Mouse (Mus musculus): ENCODE data around the gene Ccdc88c.
"Not testable (repeated sequence)": the region's sequence is repeated elsewhere in the genome, so short reads cannot be mapped to it uniquely, and the experiment has no call there.

Gene Ccdc88c

GRCm38 (mm10) chr12:101016412-101016928 lies 12.4 kb downstream of the Ccdc88c start:
- DNase-seq: no peak

- no peak for DNase-seq
Measured at GRCm38 (mm10) chr12:101015926-101016325, 12.9 kb downstream of the Ccdc88c start.

DNA sequence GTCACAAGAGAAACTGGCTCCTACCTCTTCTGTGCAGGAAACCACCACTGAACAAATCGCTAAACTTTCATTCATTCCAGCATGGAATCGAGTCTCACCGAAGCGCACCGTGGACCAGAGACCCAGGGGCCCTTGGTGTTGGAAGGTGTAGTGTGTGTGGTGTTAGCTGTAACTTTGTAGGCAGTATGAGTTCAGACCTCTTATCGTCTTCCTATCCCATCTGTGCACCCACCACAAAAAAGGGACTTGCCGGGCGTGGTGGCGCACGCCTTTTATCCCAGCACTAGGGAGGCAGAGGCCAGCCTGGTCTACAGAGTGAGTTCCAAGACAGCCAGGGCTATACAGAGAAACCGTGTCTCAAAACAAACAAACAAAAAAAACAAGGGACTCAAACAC lies 13.7 kb downstream of the Ccdc88c start:
- no peak for DNase-seq

DNA sequence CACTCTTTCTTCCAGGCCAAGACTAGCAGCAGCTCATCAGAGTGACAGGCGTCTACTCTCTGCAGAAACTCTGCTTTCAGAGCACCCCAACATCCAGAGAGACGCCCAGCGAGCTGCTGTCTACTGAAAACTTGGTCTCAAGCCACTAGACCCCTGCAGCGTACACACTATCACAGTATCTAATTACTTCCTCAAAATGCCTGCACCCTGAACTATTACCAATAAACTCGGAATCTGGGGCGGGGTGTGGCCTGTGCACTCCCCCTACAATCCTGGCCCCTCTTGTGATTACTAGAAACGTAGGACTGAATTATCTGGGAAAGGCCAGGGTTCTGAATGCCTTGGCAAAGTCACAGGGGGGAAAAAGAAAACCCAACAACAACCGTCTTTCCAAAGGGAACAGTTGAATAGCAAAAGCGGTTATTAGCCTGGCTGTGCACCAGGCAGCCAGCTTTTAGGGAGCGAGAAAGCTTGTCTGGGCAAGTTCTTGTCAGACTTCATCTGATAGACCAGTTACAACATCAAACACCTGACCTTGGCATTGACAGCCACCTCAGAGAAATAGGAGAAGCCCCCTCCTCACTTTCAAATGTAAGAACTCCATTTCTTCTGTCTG lies 14.2 kb downstream of the Ccdc88c start:
- no peak for DNase-seq

DNA sequence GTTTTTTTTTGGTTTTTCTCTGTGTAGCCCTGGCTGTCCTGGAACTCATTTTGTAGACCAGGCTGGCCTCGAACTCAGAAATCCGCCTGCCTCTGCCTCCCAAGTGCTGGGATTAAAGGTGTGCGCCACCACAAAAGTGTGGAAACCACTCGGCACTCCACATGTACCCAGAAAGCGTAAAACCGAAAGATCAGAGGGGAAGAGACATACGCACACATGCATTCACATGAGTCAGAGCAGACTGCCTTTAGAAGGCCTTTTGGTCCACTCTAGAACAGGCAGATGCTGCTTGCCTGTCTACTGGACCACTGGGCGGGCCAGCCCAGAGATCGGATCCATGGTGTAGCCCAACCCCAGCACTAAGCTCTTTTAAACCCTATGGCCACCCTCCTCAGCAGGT lies 15.2 kb downstream of the Ccdc88c start:
- DNase-seq: not testable (repeated sequence)

- DNase-seq: no peak
Measured at GRCm38 (mm10) chr12:101013078-101013665, 15.7 kb downstream of the Ccdc88c start.

DNA sequence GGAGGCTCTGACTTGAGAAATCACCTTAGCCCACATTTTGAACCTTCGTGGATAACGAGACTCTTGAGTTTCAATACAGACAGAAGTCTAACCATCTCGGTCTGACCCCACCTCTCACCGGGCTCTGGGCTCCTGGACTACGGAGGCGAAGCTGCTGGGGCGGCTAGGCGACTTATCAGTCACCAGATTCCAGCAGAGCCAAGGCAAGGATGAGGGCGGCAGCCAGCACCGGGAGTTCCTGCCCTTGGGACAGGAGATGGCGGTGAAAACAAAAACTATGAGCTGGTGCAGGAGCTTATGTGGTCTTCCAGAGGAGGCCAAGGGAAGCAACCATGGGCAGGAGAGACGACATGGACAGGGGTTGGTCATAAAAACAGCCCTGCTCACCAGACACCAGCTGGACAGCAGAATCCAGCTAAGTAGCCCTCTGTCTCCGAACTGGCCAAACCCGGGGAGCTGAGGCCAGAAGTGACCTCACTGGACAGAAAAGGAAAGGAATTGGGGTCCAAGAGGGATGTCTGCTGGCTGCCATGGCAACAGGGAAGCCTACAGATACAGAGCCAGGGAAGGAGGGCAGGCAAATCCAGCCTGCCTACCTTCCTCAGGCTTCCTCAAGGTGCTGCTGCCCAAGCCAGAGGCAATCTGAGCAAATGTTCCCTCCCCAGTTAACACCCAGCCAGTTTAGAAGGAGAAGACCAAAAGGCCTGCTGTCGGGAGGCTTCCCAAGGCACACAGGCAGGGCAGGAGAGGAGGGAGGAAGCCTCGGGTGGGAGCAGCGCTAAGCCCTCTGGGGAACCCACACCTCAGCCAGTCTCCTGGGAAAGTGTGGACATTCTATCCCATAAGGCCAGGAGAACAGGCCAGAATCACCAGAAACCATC lies 16.4 kb downstream of the Ccdc88c start:
- no peak for DNase-seq

DNA sequence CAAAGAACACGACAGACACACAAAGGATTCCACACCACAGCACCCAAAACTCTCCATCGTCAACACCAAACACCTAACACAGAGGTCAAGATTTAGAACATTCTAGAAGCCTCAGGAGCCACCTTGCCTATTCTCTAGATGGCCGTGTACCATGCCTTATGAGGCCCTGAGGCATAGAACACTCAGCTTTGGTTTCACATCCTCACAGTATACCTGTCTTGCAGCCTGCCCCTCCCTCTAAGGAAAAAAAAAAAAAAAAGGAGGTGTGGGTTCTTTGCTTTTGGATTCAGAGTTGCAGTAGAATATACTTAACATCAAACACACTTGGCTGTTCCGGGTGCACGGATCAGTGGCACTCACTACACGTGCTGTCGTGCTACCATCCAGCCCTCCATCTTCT lies 17.8 kb downstream of the Ccdc88c start:
- no peak for DNase-seq

DNA sequence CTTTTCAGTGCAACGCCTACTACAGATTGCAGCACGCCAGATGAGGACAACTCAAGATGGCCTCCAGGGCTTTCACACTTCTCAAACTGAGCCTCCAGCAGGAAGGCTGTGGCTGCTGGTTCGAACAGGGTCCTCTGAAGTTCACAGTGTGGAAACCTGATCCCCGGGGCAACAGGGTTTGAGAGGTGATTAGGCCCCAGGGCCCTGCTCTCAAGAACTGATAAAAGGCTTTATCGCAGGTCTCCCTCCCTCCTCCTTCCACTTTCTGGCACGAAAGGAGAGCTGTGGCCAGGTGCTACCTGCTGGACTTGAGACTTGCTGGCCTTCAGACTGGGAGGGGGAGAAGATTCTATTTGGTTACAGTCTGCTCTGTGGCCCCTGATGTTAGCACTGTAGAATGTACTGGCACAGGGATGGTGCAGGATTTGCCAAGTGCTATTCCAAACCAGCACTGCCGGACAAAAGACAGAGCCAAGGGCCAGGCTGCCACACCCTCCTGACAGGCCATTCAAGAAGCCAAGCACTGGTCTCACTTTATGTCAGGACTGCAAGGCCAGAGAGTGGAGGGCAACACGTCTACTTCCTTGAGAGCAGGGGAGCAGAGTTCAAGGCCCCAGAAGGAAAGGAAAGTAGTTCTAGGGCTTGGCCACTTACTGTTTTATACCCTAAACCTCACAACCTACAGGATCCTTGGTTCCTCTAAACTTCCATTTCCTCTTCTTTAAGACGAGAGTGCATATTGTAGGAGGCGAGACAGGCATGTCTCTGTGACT lies 18.5 kb downstream of the Ccdc88c start:
- no peak for DNase-seq

- no peak for DNase-seq
Measured at GRCm38 (mm10) chr12:101009225-101009624, 19.6 kb downstream of the Ccdc88c start.

DNA sequence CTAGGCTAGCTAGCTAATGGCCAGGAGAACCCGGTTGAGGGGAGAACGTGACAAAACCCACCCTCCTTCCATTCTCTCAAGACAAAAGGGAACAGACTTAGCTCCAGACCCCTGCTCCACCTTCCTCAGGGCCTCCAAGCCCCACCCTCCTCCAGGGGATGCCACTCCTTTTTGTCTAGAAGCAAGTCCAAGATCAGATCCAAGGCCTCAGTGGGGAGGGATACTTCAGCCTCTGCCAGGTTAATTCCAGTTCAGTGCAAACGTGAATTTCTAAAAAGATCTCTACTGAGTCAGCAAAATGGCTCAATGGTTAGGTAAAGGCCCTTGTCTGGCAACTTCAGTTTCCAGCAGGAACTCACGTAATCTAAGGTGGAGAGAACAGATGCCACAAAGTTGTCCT lies 20.2 kb downstream of the Ccdc88c start:
- DNase-seq: no peak

GRCm38 (mm10) chr12:101007968-101008481 lies 20.8 kb downstream of the Ccdc88c start:
- peak; percentile 44 for DNase-seq

- no peak for DNase-seq
Measured at GRCm38 (mm10) chr12:101007427-101007826, 21.4 kb downstream of the Ccdc88c start.

DNA sequence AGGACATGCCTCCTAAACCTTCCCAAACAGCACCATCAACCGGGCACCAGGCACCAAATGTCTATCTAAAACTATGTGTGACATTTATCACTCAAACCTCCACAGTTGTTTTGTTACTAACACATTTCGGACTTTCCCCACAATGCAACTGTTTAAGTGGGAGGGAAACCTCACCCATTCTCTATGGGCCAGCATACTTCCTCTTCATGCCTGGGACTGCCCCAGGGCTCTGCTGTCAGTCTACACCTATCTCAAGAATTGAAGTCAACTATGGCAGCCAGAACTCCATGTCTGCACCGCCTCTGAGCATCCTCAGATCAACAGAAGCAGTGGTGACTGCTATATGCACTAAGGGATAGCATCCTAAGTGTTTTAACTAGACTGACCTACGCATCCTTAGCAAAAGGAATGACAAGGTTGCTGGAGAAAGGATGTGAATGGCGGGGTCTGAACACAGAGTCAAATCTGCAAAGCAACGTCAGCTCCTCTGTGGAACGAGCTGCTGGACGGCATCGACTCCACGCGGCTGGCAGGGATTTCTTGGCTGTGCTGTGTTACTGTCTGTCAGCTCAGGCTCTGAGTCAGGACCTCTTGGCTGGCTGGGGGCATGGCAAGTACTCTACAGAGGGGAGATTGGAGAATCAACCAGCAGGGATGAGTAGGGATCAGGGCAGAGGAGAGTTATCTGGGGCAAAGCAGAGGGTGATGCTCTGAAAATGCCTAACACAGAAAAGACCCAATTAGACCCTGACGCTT lies 23.0 kb downstream of the Ccdc88c start:
- DNase-seq: no peak

- DNase-seq: no peak
Measured at GRCm38 (mm10) chr12:101004982-101005381, 23.9 kb downstream of the Ccdc88c start.

- DNase-seq: no peak
Measured at GRCm38 (mm10) chr12:101002801-101003513, 25.9 kb downstream of the Ccdc88c start.

DNA sequence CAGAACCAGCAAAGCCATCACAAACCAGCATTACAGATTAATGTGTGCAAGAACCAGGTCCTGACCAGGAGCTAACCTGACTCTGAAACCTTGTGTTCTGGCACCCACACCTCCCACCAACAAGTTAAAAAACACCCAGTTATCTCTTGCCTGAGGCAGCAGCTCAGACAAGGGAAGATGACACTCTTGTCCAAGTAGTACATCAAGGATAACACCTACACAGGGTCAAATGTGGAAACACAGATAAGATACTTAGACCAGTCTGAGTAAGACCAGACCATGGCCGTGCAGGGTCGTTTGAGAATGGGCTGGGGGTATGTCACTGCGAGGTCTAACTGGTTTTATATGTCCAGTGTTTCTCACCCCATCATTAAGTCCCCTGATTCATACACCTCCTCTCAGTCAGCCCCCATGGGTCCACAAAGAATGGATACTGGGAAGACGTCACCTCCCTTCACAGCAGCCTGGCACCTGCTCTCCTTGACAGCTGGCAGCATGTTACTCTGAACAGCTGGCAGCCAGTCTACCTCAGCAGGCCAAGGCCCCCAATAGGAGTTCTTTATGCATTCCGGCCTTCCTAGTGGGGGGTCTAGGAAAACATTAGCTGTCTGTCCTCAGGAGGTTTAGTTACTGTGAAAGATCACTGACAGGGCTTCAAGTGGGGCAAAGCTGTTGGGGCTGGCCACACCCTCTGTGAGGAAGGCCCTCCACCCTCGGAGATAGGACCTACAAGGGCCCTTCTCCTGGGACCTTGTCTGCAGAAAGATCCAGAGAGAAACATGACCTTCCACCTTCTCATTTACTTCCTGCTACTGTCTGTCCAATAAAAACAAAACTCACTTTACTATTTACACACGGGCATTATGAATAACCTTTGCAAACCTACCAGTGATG lies 29.5 kb downstream of the Ccdc88c start:
- no peak for DNase-seq

- no peak for DNase-seq
Measured at GRCm38 (mm10) chr12:100998564-100998962, 30.3 kb downstream of the Ccdc88c start.

DNA sequence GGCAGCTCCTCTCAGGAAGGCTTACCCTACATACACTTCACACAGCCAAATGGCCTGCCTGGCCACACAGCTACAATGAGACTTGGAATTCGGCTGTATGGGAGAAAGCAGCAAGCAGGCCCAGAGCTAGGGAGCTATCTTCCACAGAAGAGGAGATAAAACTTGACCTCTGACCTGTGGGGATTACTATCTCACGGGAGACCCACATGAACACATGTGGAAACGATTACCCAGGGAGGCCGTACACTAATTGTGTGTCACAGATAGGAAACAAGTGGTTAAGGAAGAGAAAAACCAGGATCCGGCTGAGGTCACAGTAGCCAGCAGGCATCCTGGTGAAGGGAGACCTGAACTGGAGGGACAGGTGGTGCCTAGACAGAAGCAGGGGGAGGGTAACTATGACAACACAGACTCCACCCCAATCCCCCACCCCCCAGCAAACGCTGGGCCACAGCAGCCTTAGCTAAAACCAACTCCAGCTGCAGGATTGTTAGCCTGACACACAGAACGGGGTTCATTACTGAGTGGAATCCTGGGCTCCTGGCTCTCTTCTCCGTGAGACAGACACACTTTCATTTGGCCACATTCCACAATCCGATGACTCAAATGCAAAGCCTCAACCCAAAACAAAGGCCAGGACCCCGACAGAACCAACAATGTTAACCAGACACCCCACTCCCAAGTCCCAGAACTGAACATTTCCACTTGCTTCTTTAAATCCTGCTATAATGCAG lies 30.9 kb downstream of the Ccdc88c start:
- DNase-seq: no peak
